Mouse (Mus musculus) heart, adult 9 months (tissue): ENCODE measurements around the gene Btbd35f4.
"Not testable (repeated sequence)": the region's sequence is repeated elsewhere in the genome, so short reads cannot be mapped to it uniquely, and the experiment has no call there.

Source experiments
- DNase-seq, 2 experiments: peaks; one replicate each; pipeline ENCODE4 v3.0.0; 2022; ENCODE audit warnings: low spot score in 2 of 2

The Btbd35f4 gene

DNA sequence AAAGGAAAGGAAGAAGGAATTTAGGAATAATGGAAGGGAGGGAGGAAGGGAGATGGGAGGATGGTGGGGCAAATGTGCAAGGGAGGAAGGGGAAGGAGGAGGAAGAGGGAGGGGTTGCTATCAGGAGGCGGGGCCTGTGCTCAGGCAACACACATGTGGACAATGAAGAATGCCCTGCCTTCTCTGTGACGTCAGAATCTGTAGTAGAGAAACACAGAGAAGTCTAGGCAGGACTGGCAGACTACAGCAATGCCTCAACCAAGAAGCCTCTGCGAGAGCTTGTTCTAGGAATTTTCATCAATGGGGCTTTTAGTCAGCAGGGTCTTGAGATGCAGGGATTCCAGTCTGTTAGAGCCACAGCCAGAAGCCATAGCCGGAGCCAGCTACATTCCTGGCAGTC lies at the start of gene Btbd35f4:
TSS of gene Btbd35f4 (plus strand) at position 301 of the 400 bp plus-strand sequence.
- not testable (repeated sequence) for DNase-seq

DNA sequence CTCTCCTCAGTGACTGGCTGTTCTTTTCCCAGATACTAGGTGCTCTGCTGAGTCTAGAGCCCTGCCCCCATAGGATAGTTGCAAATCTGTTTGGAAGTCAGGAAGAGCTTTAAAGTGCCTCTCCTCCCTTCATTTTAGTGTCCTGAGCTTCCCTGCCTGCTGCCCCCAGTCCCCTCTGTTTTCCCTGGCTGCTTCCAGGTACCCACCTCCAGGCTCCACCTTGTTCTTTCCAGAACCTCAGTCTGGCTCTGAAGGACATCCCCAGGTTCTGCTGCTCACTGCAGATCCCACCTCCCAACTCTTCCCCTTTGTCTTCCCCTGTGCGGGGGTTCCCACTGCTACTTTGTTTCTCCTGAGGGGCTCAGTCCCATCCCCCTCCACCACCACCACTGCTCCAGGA lies 39.7 kb downstream of the Btbd35f4 start:
- DNase-seq: not testable (repeated sequence)
